Mouse (Mus musculus) erythroblast, adult 5-6 weeks (primary cell): Measurements from ENCODE around the gene Il4i1. TPM values are rescaled to one million over a fixed set of nuclear protein-coding genes. Genes with fewer than 3 reads are reported as not detected.
A peak's percentile ranks its signal among the peaks of the same experiment; 100 is the strongest.

Source experiments
- ATAC-seq: replicated peaks from 2 replicates; pipeline ENCODE4 v1.8.0; 2016; ENCODE audit warnings: moderate number of reproducible peaks, mild to moderate bottlenecking, moderate TSS enrichment, inconsistent platforms; ENCODE audit not compliant: poor library complexity, low FRiP score, severe bottlenecking
- total RNA-seq, 2 experiments: library from RNA; stranded (forward) in 1 of 2; stranded (reverse) in 1 of 2; fragments of 150-400 nt in 1 of 2; fragments of 200-764, 138-1000 nt in 1 of 2; gene quantifications; 2 replicates each; pipeline versions ENCODE4 v1.2.3 to v1.2.4; 2015 to 2017; ENCODE audit warnings: low replicate concordance in 2 of 2

Il4i1 gene
- total RNA-seq, 2 experiments from 2014 or later, result 0.09 TPM; not detected in 1

- ATAC-seq, result no peak
Measured at GRCm38 (mm10) chr7:44818164-44818563, 2.0 kb downstream of the Il4i1 start.

- ATAC-seq, result no peak
Measured at GRCm38 (mm10) chr7:44818751-44819235, 2.6 kb downstream of the Il4i1 start.

- ATAC-seq, result no peak
Measured at GRCm38 (mm10) chr7:44819391-44819790, 3.2 kb downstream of the Il4i1 start.

GRCm38 (mm10) chr7:44819863-44820262 is 3.7 kb downstream of the Il4i1 start:
- ATAC-seq, result no peak

- ATAC-seq, result no peak
Measured at GRCm38 (mm10) chr7:44820525-44820924, 4.3 kb downstream of the Il4i1 start.

- 0 out of 2 replicates have a peak, but pooled peaks have one; percentile 19 for ATAC-seq
Measured at GRCm38 (mm10) chr7:44821666-44822448, 5.7 kb downstream of the Il4i1 start.

- no peak for ATAC-seq
Measured at GRCm38 (mm10) chr7:44823409-44823808, 7.2 kb downstream of the Il4i1 start.

GRCm38 (mm10) chr7:44824872-44825271 is 8.7 kb downstream of the Il4i1 start:
- ATAC-seq, result peak; percentile 82

GRCm38 (mm10) chr7:44826771-44827170 is 10.6 kb downstream of the Il4i1 start:
- ATAC-seq, result no peak

GRCm38 (mm10) chr7:44828706-44829105 is 12.5 kb downstream of the Il4i1 start:
- no peak for ATAC-seq

- no peak for ATAC-seq
Measured at GRCm38 (mm10) chr7:44832763-44833162, 16.6 kb downstream of the Il4i1 start.

- no peak for ATAC-seq
Measured at GRCm38 (mm10) chr7:44835373-44836015, 19.3 kb downstream of the Il4i1 start.

GRCm38 (mm10) chr7:44836016-44836404 is 19.8 kb downstream of the Il4i1 start:
- no peak for ATAC-seq

- no peak for ATAC-seq
Measured at GRCm38 (mm10) chr7:44836423-44837053, 20.4 kb downstream of the Il4i1 start.

- ATAC-seq, result no peak
Measured at GRCm38 (mm10) chr7:44838073-44838472, 21.9 kb downstream of the Il4i1 start.

- ATAC-seq, result no peak
Measured at GRCm38 (mm10) chr7:44839171-44839490, 22.9 kb downstream of the Il4i1 start.

GRCm38 (mm10) chr7:44839491-44840191 is 23.5 kb downstream of the Il4i1 start:
- no peak for ATAC-seq

- no peak for ATAC-seq
Measured at GRCm38 (mm10) chr7:44840426-44840825, 24.2 kb downstream of the Il4i1 start.

GRCm38 (mm10) chr7:44841825-44842463 is 25.8 kb downstream of the Il4i1 start:
- ATAC-seq, result no peak

- ATAC-seq, result no peak
Measured at GRCm38 (mm10) chr7:44845006-44845405, 28.8 kb downstream of the Il4i1 start.
